Comparison of ENCODE assay signal across 8 mouse cellular contexts in the genomic region with DNA sequence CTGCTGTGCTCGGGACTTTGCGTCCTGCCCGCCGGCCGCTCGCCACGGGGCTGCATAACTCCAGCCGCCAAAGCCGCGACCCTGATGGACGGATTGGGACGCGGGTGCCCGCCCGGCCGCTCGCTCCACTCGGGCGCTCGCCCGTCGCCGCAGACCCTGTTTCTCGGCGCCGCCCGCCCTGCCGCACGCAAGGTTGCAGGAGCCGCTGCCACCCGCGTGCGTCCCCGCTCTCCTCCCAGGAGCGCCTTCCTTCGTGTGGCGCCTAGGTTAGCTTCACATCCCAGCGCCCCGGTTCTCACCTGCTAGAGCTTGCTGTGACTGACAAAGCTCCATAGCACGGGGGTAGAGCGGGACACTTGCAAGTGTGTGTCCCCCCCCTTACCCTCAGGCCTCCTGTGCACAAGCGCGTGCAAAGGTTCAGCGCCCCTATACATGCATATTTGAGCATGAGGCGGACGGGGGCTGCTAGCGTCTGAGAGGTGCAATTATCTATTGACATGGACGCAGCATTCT. TPM values are rescaled to one million over a fixed set of nuclear protein-coding genes. Genes with fewer than 3 reads are reported as not detected.
DNase-seq lines count a peak whose midpoint lies in the region; ATAC-seq and TF ChIP-seq lines count a peak whose summit lies in the region.

A gene (minus strand): TSS at position 157 of the 513 bp plus-strand sequence.

- no peak for TF ChIP-seq CTCF in Patski (IDR thresholded peaks at IDR 0.05)

- H3K36me3 ChIP-seq in hindbrain, embryonic 11.5 days (ENCODE audit: control insufficient read depth, insufficient read depth, low read length): peaks cover 15% of the 10 kb centered on the region; the same call in 1 of the 2 replicates

- CTCF ChIA-PET in Patski (lab: Charles Lee): no interaction called here

- peak within 1 kb of the TSS; percentile 48 for H3K9ac ChIP-seq in hindbrain, embryonic 11.5 days (ENCODE audit: low read depth, low read length)

- peak within 1 kb of the TSS; percentile 87 for H3K4me2 ChIP-seq in hindbrain, embryonic 11.5 days (replicated peaks; ENCODE audit: low read depth, low read length)

- H3K27ac ChIP-seq in hindbrain, embryonic 11.5 days (ENCODE audit: low read depth, low read length): peak within 1 kb of the TSS; percentile 88

- no peaks in the 10 kb centered on the region for H3K9me3 ChIP-seq in hindbrain, embryonic 11.5 days (ENCODE audit: control insufficient read depth, low read length)

- 0 out of 2 replicates have a peak, but pooled peaks cover 3% of the 10 kb centered on the region for H3K4me1 ChIP-seq in hindbrain, embryonic 11.5 days (replicated peaks; ENCODE audit: control insufficient read depth, insufficient read depth, low read length)

- POLR2A ChIA-PET in Patski (lab: Charles Lee): interaction anchor here (0.6 kb wide), 1 partner anchor 339 kb away, joined by 3 read pairs; no protein-coding TSS in a partner anchor

- in situ Hi-C loops in Patski (cut with MboI; ENCODE audit: low pct_unique_long_range_greater_than_20kb): no loop called here

- under 1% methylated on average over 31 of the region's 48 CpGs for WGBS in hindbrain, embryonic 11.5 days

- ATAC-seq in Patski: no peak
- ATAC-seq in hindbrain, embryonic 11.5 days (ENCODE audit: low FRiP score): peak; percentile 54

- H3K4me3 ChIP-seq in hindbrain, embryonic 11.5 days (ENCODE audit: low read depth, low read length): peak within 1 kb of the TSS; percentile 94

- no peak for DNase-seq in Patski (ENCODE audit: low read depth, low spot score)
- peak; percentile 81 for DNase-seq in cerebellum, adult 9-11 months
- peak in 1 of 2 experiments; percentile 72 for DNase-seq in frontal cortex, adult 2 months (ENCODE audit: extremely low spot score in 1 of 2, low spot score in 1 of 2)
- DNase-seq in hindbrain, embryonic 11.5 days (ENCODE audit: low spot score): peak; percentile 86
- DNase-seq in layer of hippocampus, postnatal 14 days (ENCODE audit: low spot score in 2 of 2): peak; percentile 74
- DNase-seq in lung, postnatal 25 days (ENCODE audit: low spot score): peak; percentile 71
- DNase-seq in retina, embryonic 14.5 days (ENCODE audit: low spot score): peak; percentile 79
- peak; percentile 77 to 80 for DNase-seq in thymus, postnatal 36 days

- no peaks in the 10 kb centered on the region for H3K27me3 ChIP-seq in Patski
- no peaks in the 10 kb centered on the region for H3K27me3 ChIP-seq in hindbrain, embryonic 11.5 days (ENCODE audit: control insufficient read depth, insufficient read depth, low read length)

RNA-seq across cellular contexts. Expression of the gene that starts here (rescaled TPM):
- 14.5 TPM for polyA plus RNA-seq in Patski (2021)
- 79.0 and 85.8 TPM in 2 replicates for polyA plus RNA-seq in frontal cortex, adult 2 months (2012; rRNA removed)
- polyA plus RNA-seq in hindbrain, embryonic 11.5 days (2014; fragmentation: Nextera tagmentation; extraction: Ambion mirVana): 17.0 and 17.8 TPM in 2 replicates
- total RNA-seq in layer of hippocampus, postnatal 14 days (2021): 10 to 100 TPM; 37.7 to 38.4 TPM
